Mouse (Mus musculus) small intestine, adult 2 months (tissue): ENCODE measurements around the gene Mmrn2. TPM values are rescaled to one million over a fixed set of nuclear protein-coding genes. Genes with fewer than 3 reads are reported as not detected.

Experiments used
- H3K27ac ChIP-seq: fragments of 200-500 bp; 2 replicates; pipeline ENCODE4 v1.5.1; 2012; ENCODE audit warnings: low read depth, low read length, control low read depth, inconsistent platforms; ENCODE audit not compliant: insufficient read depth
- H3K27me3 ChIP-seq: fragments of 200-500 bp; 2 replicates; pipeline ENCODE4 v1.6.1; 2012; ENCODE audit warnings: mild to moderate bottlenecking, moderate library complexity, low read length, inconsistent platforms; ENCODE audit not compliant: control insufficient read depth, insufficient read depth
- H3K36me3 ChIP-seq: fragments of 200-500 bp; 2 replicates; pipeline ENCODE4 v1.6.1; 2012; ENCODE audit warnings: mild to moderate bottlenecking, low read length, control low read depth, inconsistent platforms; ENCODE audit not compliant: control insufficient read depth, insufficient read depth
- H3K4me1 ChIP-seq: fragments of 200-500 bp; 2 replicates; pipeline ENCODE4 v1.6.1; 2012; ENCODE audit warnings: low read length, inconsistent platforms, mixed read lengths; ENCODE audit not compliant: control insufficient read depth, insufficient read depth, insufficient read length
- H3K4me3 ChIP-seq: fragments of 200-500 bp; 2 replicates; pipeline ENCODE4 v1.5.1; 2012; ENCODE audit warnings: low read depth, mild to moderate bottlenecking, control low read depth, inconsistent platforms, low read length, moderate library complexity
- CTCF ChIP-seq: fragments of 200-500 bp; IDR thresholded peaks from 2 replicates; pipeline ENCODE4 v1.5.1; 2012; ENCODE audit warnings: low read depth, mild to moderate bottlenecking, control low read depth, inconsistent platforms, low read length, moderate library complexity, mixed read lengths; ENCODE audit not compliant: insufficient replicate concordance, insufficient read length; ENCODE audit errors: extremely low read depth
- POLR2A ChIP-seq: fragments of 200-500 bp; IDR thresholded peaks from 2 replicates; pipeline ENCODE4 v1.6.1; 2012; ENCODE audit warnings: low read depth, mild to moderate bottlenecking, control low read depth, inconsistent platforms, low read length, moderate library complexity
- WGBS: fragments of 180-500 bp; shearing (Covaris S2); methylation state at CpG from one replicate; pipeline ENCODE4 v1.1.7; 2018; 5-methylcytosine and 5-hydroxymethylcytosine counted together
- polyA plus RNA-seq: library from polyadenylated mRNA; depleted of rRNA; stranded (reverse); fragments of >200 nt; gene quantifications from 2 replicates; pipeline ENCODE4 v1.2.3, GENCODE M21; 2012

The Mmrn2 gene
- polyA plus RNA-seq, 1 experiment = 5.5 TPM

DNA sequence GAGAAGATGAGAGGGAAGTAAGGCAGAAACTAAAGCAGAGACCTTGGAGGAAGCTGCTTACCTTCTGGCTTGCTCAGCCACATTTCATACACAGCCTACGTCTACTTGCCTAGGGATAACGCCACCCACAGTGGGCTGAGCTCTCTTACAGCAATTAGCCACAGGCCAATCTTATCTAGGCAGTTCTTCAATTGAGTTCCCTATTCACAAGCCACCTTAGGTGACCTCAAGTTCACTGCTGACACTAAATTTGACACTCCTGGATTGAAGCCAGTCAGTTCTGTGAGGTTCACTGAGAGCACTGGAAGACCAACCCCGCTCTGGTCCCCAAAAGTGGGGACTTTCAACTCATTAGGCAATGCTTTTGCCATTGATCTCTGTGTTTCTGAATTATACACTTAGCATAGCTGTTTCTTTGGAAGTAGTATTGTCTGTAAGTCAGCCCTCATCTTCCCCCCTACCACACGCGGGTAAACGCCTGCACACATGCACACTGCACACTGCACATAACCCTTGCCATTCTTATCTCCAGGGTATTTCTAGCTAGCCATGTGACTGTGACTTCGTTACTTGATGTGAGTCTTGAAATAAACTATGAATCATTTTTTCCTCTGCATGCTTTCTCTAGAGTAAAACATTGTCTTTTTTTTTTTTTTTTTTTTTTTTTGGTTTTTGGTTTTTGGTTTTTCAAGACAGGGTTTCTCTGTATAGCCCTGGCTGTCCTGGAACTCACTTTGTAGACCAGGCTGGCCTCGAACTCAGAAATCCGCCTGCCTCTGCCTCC lies 7.8 kb downstream of the Mmrn2 start:
- H3K36me3 ChIP-seq = no peaks in the 10 kb centered on the region
- TF ChIP-seq POLR2A (no peak), CTCF (no peak)
- H3K27ac ChIP-seq = no peak overlapping the region
- H3K27me3 ChIP-seq = no peaks in the 10 kb centered on the region
- H3K4me3 ChIP-seq = no peak overlapping the region
- H3K4me1 ChIP-seq = no peaks in the 10 kb centered on the region
- WGBS = 88% methylated on average over 9 of the region's 9 CpGs

DNA sequence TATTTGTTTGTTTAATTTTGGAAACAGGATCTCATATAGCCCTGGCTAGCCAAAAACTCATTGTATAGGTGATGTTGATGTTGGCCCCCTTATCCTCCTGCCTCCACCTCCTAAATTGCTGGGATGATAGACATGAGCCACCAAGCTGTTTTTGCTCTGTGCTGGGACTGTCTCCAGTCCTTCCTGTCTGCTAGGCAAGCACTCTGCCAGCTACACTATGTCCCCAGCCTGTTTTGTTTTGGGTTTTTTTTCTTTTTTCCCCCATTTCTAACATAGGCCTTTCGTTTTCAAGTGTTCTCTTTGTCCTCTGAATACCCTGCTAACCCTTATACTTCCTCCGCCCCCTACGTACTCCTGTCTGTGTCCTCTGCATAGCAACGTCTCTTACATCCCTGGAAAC lies 18.0 kb downstream of the Mmrn2 start:
- WGBS = 70% methylated on average over 4 of the region's 4 CpGs

GRCm38 (mm10) chr14:34397871-34398270 lies 22.6 kb downstream of the Mmrn2 start:
- no peaks in the 10 kb centered on the region for H3K36me3 ChIP-seq
- 82% methylated on average over 5 of the region's 5 CpGs for WGBS
- H3K27ac ChIP-seq = no peak overlapping the region
- TF ChIP-seq CTCF = no peak
- no peak for TF ChIP-seq POLR2A
- H3K4me1 ChIP-seq = no peaks in the 10 kb centered on the region
- no peak overlapping the region for H3K4me3 ChIP-seq
- H3K27me3 ChIP-seq = no peaks in the 10 kb centered on the region

More for the DNA sequence above, 18.0 kb downstream of the Mmrn2 start:
- no peaks in the 10 kb centered on the region for H3K36me3 ChIP-seq
- no peak overlapping the region for H3K4me3 ChIP-seq
- no peaks in the 10 kb centered on the region for H3K4me1 ChIP-seq
- TF ChIP-seq CTCF (no peak), POLR2A (no peak)
- H3K27ac ChIP-seq = no peak overlapping the region
- H3K27me3 ChIP-seq = no peaks in the 10 kb centered on the region

GRCm38 (mm10) chr14:34398901-34399300 lies 23.6 kb downstream of the Mmrn2 start:
- WGBS = 92% methylated on average over 21 of the region's 21 CpGs
- Histone ChIP-seq H3K27me3 (no peaks in the 10 kb centered on the region), H3K36me3 (no peaks in the 10 kb centered on the region), H3K27ac (no peak overlapping the region), H3K4me1 (no peaks in the 10 kb centered on the region), H3K4me3 (no peak overlapping the region)
- TF ChIP-seq CTCF (no peak), POLR2A (no peak)

DNA sequence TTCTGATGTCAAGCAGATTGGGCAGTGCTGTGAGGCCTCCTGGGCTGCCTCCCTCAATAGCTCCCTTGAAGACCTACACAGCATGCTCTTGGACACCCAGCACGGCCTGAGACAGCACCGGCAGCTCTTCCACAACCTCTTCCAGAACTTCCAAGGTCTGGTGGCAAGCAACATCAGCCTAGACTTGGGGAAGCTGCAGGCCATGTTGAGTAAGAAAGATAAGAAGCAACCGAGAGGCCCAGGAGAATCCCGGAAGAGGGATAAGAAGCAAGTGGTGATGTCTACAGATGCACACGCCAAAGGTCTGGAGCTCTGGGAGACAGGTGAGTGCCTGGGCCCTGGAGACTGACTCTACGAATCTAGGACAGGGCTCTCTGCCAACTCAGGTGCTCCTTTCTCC lies 24.0 kb downstream of the Mmrn2 start:
- Histone ChIP-seq H3K4me1 (no peaks in the 10 kb centered on the region), H3K36me3 (no peaks in the 10 kb centered on the region), H3K27me3 (no peaks in the 10 kb centered on the region), H3K27ac (no peak overlapping the region), H3K4me3 (no peak overlapping the region)
- TF ChIP-seq CTCF = no peak
- TF ChIP-seq POLR2A = no peak
- 83% methylated on average over 6 of the region's 6 CpGs for WGBS

- Histone ChIP-seq H3K27ac (no peak overlapping the region), H3K4me3 (no peak overlapping the region), H3K27me3 (no peaks in the 10 kb centered on the region), H3K36me3 (no peaks in the 10 kb centered on the region), H3K4me1 (no peaks in the 10 kb centered on the region)
- 89% methylated on average over 3 of the region's 3 CpGs for WGBS
- TF ChIP-seq POLR2A (no peak), CTCF (no peak)
These were observed 24.8 kb downstream of the Mmrn2 start for GRCm38 (mm10) chr14:34400021-34400420.

- no peak for TF ChIP-seq POLR2A
- TF ChIP-seq CTCF = peak; percentile 100; the same call in 1 of the 2 replicates
These were observed 25.9 kb downstream of the Mmrn2 start for GRCm38 (mm10) chr14:34401135-34401534.

More at GRCm38 (mm10) chr14:34401135-34401534, 25.9 kb downstream of the Mmrn2 start:
- WGBS = 28% methylated on average over 6 of the region's 6 CpGs
- H3K4me1 ChIP-seq = no peaks in the 10 kb centered on the region
- no peaks in the 10 kb centered on the region for H3K36me3 ChIP-seq
- no peak overlapping the region for H3K4me3 ChIP-seq
- no peaks in the 10 kb centered on the region for H3K27me3 ChIP-seq
- no peak overlapping the region for H3K27ac ChIP-seq
